Mouse (Mus musculus) midbrain, embryonic 14.5 days (tissue): ENCODE measurements around the gene Cdc42se1. TPM values are rescaled to one million over a fixed set of nuclear protein-coding genes. Genes with fewer than 3 reads are reported as not detected.

Experiments used
- ATAC-seq: fragments of 200-750 bp; cut with Nextera tagmentation; 2 replicates; pipeline ENCODE4 v1.8.0; 2017; ENCODE audit warnings: moderate number of reproducible peaks, moderate library complexity; ENCODE audit not compliant: low FRiP score, low TSS enrichment
- DNase-seq: peaks from one replicate; pipeline ENCODE4 v3.0.0-alpha.2; 2015
- H3K27ac ChIP-seq: fragments of 300-500 bp; sonication (generic); replicated peaks from 2 replicates; pipeline ENCODE4 v1.5.1; 2014; ENCODE audit warnings: mild to moderate bottlenecking, low read depth, low read length, moderate library complexity
- H3K27me3 ChIP-seq: fragments of 300-500 bp; sonication (generic); 2 replicates; pipeline ENCODE4 v1.6.1; 2014; ENCODE audit warnings: low read length, control low read depth, mixed read lengths; ENCODE audit not compliant: control insufficient read depth, insufficient read depth
- H3K36me3 ChIP-seq: fragments of 300-500 bp; sonication (generic); 2 replicates; pipeline ENCODE4 v1.6.1; 2014; ENCODE audit warnings: low read length, control low read depth; ENCODE audit not compliant: control insufficient read depth, insufficient read depth
- H3K4me1 ChIP-seq: fragments of 300-500 bp; sonication (generic); 2 replicates; pipeline ENCODE4 v1.6.1; 2014; ENCODE audit warnings: mild to moderate bottlenecking, antibody characterized with exemption, low read length, control low read depth; ENCODE audit not compliant: control insufficient read depth, insufficient read depth
- H3K4me2 ChIP-seq: fragments of 300-500 bp; sonication (generic); 2 replicates; pipeline ENCODE4 v1.6.1; 2014; ENCODE audit warnings: mild to moderate bottlenecking, low read length, moderate library complexity
- H3K4me3 ChIP-seq: fragments of 300-500 bp; sonication (generic); replicated peaks from 2 replicates; pipeline ENCODE4 v1.5.1; 2014; ENCODE audit warnings: low read depth, low read length
- H3K9ac ChIP-seq: fragments of 300-500 bp; sonication (generic); replicated peaks from 2 replicates; pipeline ENCODE4 v1.6.1; 2014; ENCODE audit warnings: mild to moderate bottlenecking, low read length, moderate library complexity
- H3K9me3 ChIP-seq: fragments of 300-500 bp; sonication (generic); 2 replicates; pipeline ENCODE4 v1.6.1; 2016; ENCODE audit warnings: low read length, control low read depth, mixed read lengths; ENCODE audit not compliant: control insufficient read depth
- WGBS: fragments of 180-500 bp; shearing (Covaris S2); extraction: QIAGEN DNeasy Blood & Tissue Kit; methylation state at CpG from one replicate; pipeline ENCODE4 v1.1.7; 2014; 5-methylcytosine and 5-hydroxymethylcytosine counted together
- polyA plus RNA-seq: library from polyadenylated mRNA; unstranded; fragments of >200 nt; fragmentation: Nextera tagmentation; extraction: Ambion mirVana; gene quantifications from 2 replicates; pipeline ENCODE4 v1.2.1, GENCODE M21; 2014

The Cdc42se1 gene
- polyA plus RNA-seq, 1 experiment from 2014 or later = 64.5 TPM

GRCm38 (mm10) chr3:95229781-95230494 is 1.4 kb downstream of the Cdc42se1 start:
- no peaks in the 10 kb centered on the region for H3K27me3 ChIP-seq
- 1% methylated on average over 13 of the region's 13 CpGs for WGBS
- H3K4me3 ChIP-seq = peak overlapping the region; percentile 91
- peaks cover 34% of the 10 kb centered on the region for H3K4me1 ChIP-seq
- ATAC-seq (no peak), DNase-seq (peak; percentile 55)
- peak overlapping the region; percentile 92 for H3K4me2 ChIP-seq
- H3K9me3 ChIP-seq = no peaks in the 10 kb centered on the region
- H3K9ac ChIP-seq = peak overlapping the region; percentile 92
- peak overlapping the region; percentile 98 for H3K27ac ChIP-seq
- peaks cover 43% of the 10 kb centered on the region for H3K36me3 ChIP-seq

- peak overlapping the region; percentile 92 for H3K4me2 ChIP-seq
- peak; percentile 28; the same call in 1 of the 2 replicates for ATAC-seq
- H3K4me3 ChIP-seq = peak overlapping the region; percentile 91
- peaks cover 44% of the 10 kb centered on the region for H3K36me3 ChIP-seq
- H3K27ac ChIP-seq = peak overlapping the region; percentile 98
- WGBS = 24% methylated on average over 8 of the region's 8 CpGs
- H3K27me3 ChIP-seq = no peaks in the 10 kb centered on the region
- H3K9me3 ChIP-seq = no peaks in the 10 kb centered on the region
- peak; percentile 62 for DNase-seq
- peaks cover 27% of the 10 kb centered on the region for H3K4me1 ChIP-seq
- peak overlapping the region; percentile 92; the same call in 1 of the 2 replicates for H3K9ac ChIP-seq
These were observed 2.2 kb downstream of the Cdc42se1 start for GRCm38 (mm10) chr3:95230495-95231297.

GRCm38 (mm10) chr3:95231298-95232221 is 3.0 kb downstream of the Cdc42se1 start, which contains the start of gene Mllt11:
Gene Mllt11, minus strand, starts transcription at chr3:95232171.
- H3K9ac ChIP-seq = peak within 1 kb of the TSS; percentile 92; the same call in 1 of the 2 replicates
- ATAC-seq (no peak), DNase-seq (no peak)
- peaks cover 50% of the 10 kb centered on the region for H3K36me3 ChIP-seq
- H3K4me1 ChIP-seq = peaks cover 18% of the 10 kb centered on the region
- peak within 1 kb of the TSS; percentile 91 for H3K4me3 ChIP-seq
- H3K27ac ChIP-seq = peak within 1 kb of the TSS; percentile 98
- H3K9me3 ChIP-seq = no peaks in the 10 kb centered on the region
- WGBS = 84% methylated on average over 12 of the region's 13 CpGs
- H3K4me2 ChIP-seq = peak within 1 kb of the TSS; percentile 92
- H3K27me3 ChIP-seq = no peaks in the 10 kb centered on the region

DNA sequence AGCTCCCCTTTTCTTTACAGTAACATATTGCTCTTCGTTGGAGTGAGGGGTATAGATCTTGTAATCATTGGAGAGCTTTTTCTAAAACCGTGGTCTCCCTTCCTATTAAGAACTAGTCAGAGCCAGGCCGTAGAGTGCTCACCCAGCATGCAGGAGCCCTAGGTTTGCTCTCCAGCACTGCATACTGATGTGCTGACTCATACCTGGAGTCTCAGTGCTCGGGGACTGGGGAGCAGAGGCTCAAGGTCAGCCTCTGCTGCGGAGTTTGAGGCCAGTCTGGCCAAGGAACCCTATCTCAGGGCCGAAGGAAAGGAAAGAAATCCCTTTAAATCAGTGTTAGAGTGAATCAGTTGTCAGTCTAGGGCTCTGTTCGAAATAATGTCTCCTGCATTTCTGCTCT is 4.2 kb downstream of the Cdc42se1 start:
- Histone ChIP-seq H3K4me3 (no peak overlapping the region), H3K9ac (no peak overlapping the region), H3K27me3 (no peaks in the 10 kb centered on the region), H3K36me3 (peaks cover 59% of the 10 kb centered on the region), H3K9me3 (no peaks in the 10 kb centered on the region), H3K4me2 (no peak overlapping the region), H3K4me1 (peaks cover 16% of the 10 kb centered on the region), H3K27ac (no peak overlapping the region)
- 96% methylated on average over 7 of the region's 7 CpGs for WGBS
- DNase-seq (no peak), ATAC-seq (no peak)

- no peak overlapping the region for H3K9ac ChIP-seq
- H3K4me1 ChIP-seq = peaks cover 16% of the 10 kb centered on the region
- H3K36me3 ChIP-seq = peaks cover 65% of the 10 kb centered on the region
- WGBS = 83% methylated on average over 16 of the region's 16 CpGs
- no peaks in the 10 kb centered on the region for H3K9me3 ChIP-seq
- no peak overlapping the region for H3K4me3 ChIP-seq
- H3K27me3 ChIP-seq = no peaks in the 10 kb centered on the region
- H3K27ac ChIP-seq = no peak overlapping the region
- ATAC-seq (no peak), DNase-seq (no peak)
- no peak overlapping the region for H3K4me2 ChIP-seq
These were observed 4.9 kb downstream of the Cdc42se1 start for GRCm38 (mm10) chr3:95233303-95233980.

DNA sequence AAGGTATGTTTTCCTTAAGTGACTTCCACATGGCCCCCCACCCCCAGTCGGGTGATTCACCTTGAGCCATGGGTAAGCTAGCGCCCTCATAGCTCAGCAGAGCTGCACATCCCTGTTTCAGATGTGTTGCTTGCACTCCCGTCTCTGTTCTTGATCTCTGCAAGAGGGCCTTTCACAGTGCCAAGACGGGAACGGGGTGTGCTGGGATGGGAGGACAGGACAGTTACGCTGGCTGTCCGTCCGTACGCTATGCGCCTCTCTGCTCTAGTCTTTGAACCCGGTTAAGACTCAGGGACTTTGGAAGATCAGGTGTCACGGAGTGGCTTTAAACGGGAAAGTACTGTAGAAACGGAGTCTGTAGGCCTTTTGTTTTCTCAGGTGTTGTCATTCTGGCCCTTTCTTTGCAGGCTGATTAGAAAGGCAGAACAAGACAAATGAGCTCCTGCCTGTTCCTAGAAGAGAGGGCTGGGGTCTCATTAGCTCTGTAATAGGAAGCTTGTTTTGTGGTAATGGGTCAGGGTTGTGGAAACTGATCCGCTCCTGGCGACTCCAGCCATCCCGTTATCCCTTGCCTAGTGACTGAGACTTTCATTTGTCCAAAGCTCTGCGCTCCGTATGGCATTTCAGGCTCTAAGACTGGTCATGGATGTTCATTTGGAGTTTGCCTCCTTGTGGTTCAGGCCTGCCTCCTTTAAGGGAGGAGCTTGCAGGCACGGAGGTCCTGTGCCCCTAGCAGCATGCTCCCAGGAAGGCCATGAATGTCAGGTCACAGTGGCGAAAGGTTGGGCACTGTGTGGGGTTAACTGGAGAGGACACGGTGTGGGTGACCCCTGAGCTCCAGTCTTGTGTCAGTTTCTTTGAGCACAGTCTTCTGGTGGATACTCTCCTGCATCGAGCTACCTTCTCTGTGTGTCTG is 7.1 kb downstream of the Cdc42se1 start:
- ATAC-seq (no peak), DNase-seq (no peak)
- Histone ChIP-seq H3K4me1 (peaks cover 8% of the 10 kb centered on the region), H3K9me3 (no peaks in the 10 kb centered on the region), H3K27ac (0 out of 2 replicates have a peak overlapping the region, but pooled peaks have one; percentile 8), H3K4me3 (no peak overlapping the region), H3K36me3 (peaks cover 67% of the 10 kb centered on the region), H3K4me2 (no peak overlapping the region), H3K27me3 (no peaks in the 10 kb centered on the region), H3K9ac (no peak overlapping the region)
- WGBS = 85% methylated on average over 23 of the region's 23 CpGs

DNA sequence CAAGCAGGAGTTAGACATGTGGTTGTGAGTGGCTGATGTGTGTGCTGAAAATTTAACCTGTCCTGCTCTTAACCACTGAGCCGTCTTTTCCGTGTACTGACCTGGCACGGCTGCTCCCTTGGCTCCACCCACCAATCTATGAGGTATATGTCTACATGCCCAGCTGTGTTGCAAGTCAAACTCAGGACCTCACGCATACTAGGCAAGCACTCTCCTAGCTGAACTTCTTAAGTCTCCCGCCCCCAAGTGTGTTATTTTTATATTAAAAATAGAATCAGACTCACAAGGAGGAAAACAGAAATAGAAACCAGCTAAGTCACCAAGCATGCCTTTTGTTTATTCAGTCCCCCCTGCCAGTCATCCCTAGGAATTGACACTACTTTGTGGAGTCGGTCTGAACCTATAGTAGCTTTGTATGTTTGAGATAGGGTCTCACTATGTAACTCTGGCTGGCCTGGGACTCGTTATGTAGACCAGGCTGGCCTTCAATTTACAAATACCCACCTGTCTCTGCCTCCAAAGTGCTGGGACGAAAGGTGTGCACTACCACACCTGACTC is 9.1 kb downstream of the Cdc42se1 start:
- Histone ChIP-seq H3K27ac (no peak overlapping the region), H3K4me2 (no peak overlapping the region), H3K27me3 (no peaks in the 10 kb centered on the region), H3K4me3 (no peak overlapping the region), H3K4me1 (no peaks in the 10 kb centered on the region), H3K36me3 (peaks cover 57% of the 10 kb centered on the region), H3K9me3 (no peaks in the 10 kb centered on the region), H3K9ac (no peak overlapping the region)
- ATAC-seq (no peak), DNase-seq (no peak)
- 95% methylated on average over 8 of the region's 8 CpGs for WGBS
